Mouse (Mus musculus): Measurements from ENCODE around the gene Asna1. TPM values are rescaled to one million over a fixed set of nuclear protein-coding genes. Genes with fewer than 3 reads are reported as not detected.

The Asna1 gene
- total and polyA plus RNA-seq, 2 experiments: 30.3 to 60.0 TPM

- Histone ChIP-seq H3K27me3 (ENCODE audit: control insufficient read depth, insufficient read depth, low read length) (peaks cover 9% of the 10 kb centered on the region), H3K79me2 (ENCODE audit: control insufficient read depth, insufficient read depth, low read length) (no peaks in the 10 kb centered on the region), H3K36me3 (ENCODE audit: control insufficient read depth, insufficient read depth, low read length) (no peaks in the 10 kb centered on the region; the same call in 1 of the 2 replicates), H3K4me3 (ENCODE audit: insufficient read depth, low read depth, low read length) (peak within 1 kb of the TSS; percentile 2; the same call in 1 of the 2 replicates), H3K27ac (replicated peaks; ENCODE audit: insufficient read depth, low read depth, low read length) (no peak within 1 kb of the TSS), H3K9ac (ENCODE audit: low read depth, low read length) (no peak within 1 kb of the TSS), H3K4me1 (ENCODE audit: control insufficient read depth, insufficient read depth, low read length) (no peaks in the 10 kb centered on the region)
- 77% methylated on average over 2 of the region's 2 CpGs for WGBS
- TF ChIP-seq POLR2A (IDR thresholded peaks at IDR 0.05; ENCODE audit: extremely low read depth, insufficient read depth, low read length): no peak
- TF ChIP-seq CTCF (IDR thresholded peaks at IDR 0.05; ENCODE audit: low read depth, low read length): no peak
- DNase-seq (ENCODE audit: extremely low read depth, low read depth, low spot score): no peak
Measured at GRCm38 (mm10) chr8:85014431-85014830, 10.7 kb downstream of the Asna1 start, which contains the start of gene Best2. TSS of gene Best2 (minus strand) at chr8:85014531.

GRCm38 (mm10) chr8:85013230-85013840 lies 11.7 kb downstream of the Asna1 start:
- peak overlapping the region; percentile 2; the same call in 1 of the 2 replicates for H3K4me3 ChIP-seq (ENCODE audit: insufficient read depth, low read depth, low read length)
- H3K27me3 ChIP-seq (ENCODE audit: control insufficient read depth, insufficient read depth, low read length): peaks cover 13% of the 10 kb centered on the region
- H3K27ac ChIP-seq (replicated peaks; ENCODE audit: insufficient read depth, low read depth, low read length): no peak overlapping the region
- peak; percentile 81 for TF ChIP-seq CTCF (IDR thresholded peaks at IDR 0.05; ENCODE audit: low read depth, low read length)
- no peak for TF ChIP-seq POLR2A (IDR thresholded peaks at IDR 0.05; ENCODE audit: extremely low read depth, insufficient read depth, low read length)
- DNase-seq (ENCODE audit: extremely low read depth, low read depth, low spot score): peak; percentile 55
- H3K9ac ChIP-seq (ENCODE audit: low read depth, low read length): no peak overlapping the region
- 5% methylated on average over 26 of the region's 26 CpGs for WGBS
- no peaks in the 10 kb centered on the region for H3K4me1 ChIP-seq (ENCODE audit: control insufficient read depth, insufficient read depth, low read length)
- H3K79me2 ChIP-seq (ENCODE audit: control insufficient read depth, insufficient read depth, low read length): no peaks in the 10 kb centered on the region
- no peaks in the 10 kb centered on the region; the same call in 1 of the 2 replicates for H3K36me3 ChIP-seq (ENCODE audit: control insufficient read depth, insufficient read depth, low read length)

- no peak overlapping the region for H3K27ac ChIP-seq (replicated peaks; ENCODE audit: insufficient read depth, low read depth, low read length)
- no peak overlapping the region for H3K4me3 ChIP-seq (ENCODE audit: insufficient read depth, low read depth, low read length)
- no peak overlapping the region for H3K9ac ChIP-seq (ENCODE audit: low read depth, low read length)
- H3K79me2 ChIP-seq (ENCODE audit: control insufficient read depth, insufficient read depth, low read length): no peaks in the 10 kb centered on the region
- TF ChIP-seq POLR2A (IDR thresholded peaks at IDR 0.05; ENCODE audit: extremely low read depth, insufficient read depth, low read length): no peak
- TF ChIP-seq CTCF (IDR thresholded peaks at IDR 0.05; ENCODE audit: low read depth, low read length): no peak
- no peak for DNase-seq (ENCODE audit: extremely low read depth, low read depth, low spot score)
- H3K36me3 ChIP-seq (ENCODE audit: control insufficient read depth, insufficient read depth, low read length): no peaks in the 10 kb centered on the region
- H3K4me1 ChIP-seq (ENCODE audit: control insufficient read depth, insufficient read depth, low read length): no peaks in the 10 kb centered on the region
- peaks cover 13% of the 10 kb centered on the region for H3K27me3 ChIP-seq (ENCODE audit: control insufficient read depth, insufficient read depth, low read length)
- 20% methylated on average over 28 of the region's 28 CpGs for WGBS
Measured at GRCm38 (mm10) chr8:85011242-85011641, 13.8 kb downstream of the Asna1 start.

- Histone ChIP-seq H3K36me3 (ENCODE audit: control insufficient read depth, insufficient read depth, low read length) (no peaks in the 10 kb centered on the region), H3K4me1 (ENCODE audit: control insufficient read depth, insufficient read depth, low read length) (no peaks in the 10 kb centered on the region), H3K27me3 (ENCODE audit: control insufficient read depth, insufficient read depth, low read length) (peaks cover 13% of the 10 kb centered on the region), H3K79me2 (ENCODE audit: control insufficient read depth, insufficient read depth, low read length) (no peaks in the 10 kb centered on the region), H3K4me3 (ENCODE audit: insufficient read depth, low read depth, low read length) (no peak overlapping the region; the same call in 1 of the 2 replicates), H3K9ac (ENCODE audit: low read depth, low read length) (no peak overlapping the region), H3K27ac (replicated peaks; ENCODE audit: insufficient read depth, low read depth, low read length) (no peak overlapping the region)
- WGBS: 35% methylated on average over 25 of the region's 25 CpGs
- TF ChIP-seq CTCF (IDR thresholded peaks at IDR 0.05; ENCODE audit: low read depth, low read length) (peak; percentile 66), POLR2A (IDR thresholded peaks at IDR 0.05; ENCODE audit: extremely low read depth, insufficient read depth, low read length) (no peak)
- DNase-seq (ENCODE audit: extremely low read depth, low read depth, low spot score): no peak
Measured at GRCm38 (mm10) chr8:85007686-85008085, 17.4 kb downstream of the Asna1 start.

GRCm38 (mm10) chr8:84997649-84998295 lies 27.3 kb downstream of the Asna1 start:
- Histone ChIP-seq H3K4me1 (ENCODE audit: control insufficient read depth, insufficient read depth, low read length) (no peaks in the 10 kb centered on the region; the same call in 1 of the 2 replicates), H3K27me3 (ENCODE audit: control insufficient read depth, insufficient read depth, low read length) (no peaks in the 10 kb centered on the region), H3K27ac (replicated peaks; ENCODE audit: insufficient read depth, low read depth, low read length) (no peak overlapping the region), H3K36me3 (ENCODE audit: control insufficient read depth, insufficient read depth, low read length) (peaks cover 3% of the 10 kb centered on the region; the same call in 1 of the 2 replicates), H3K9ac (ENCODE audit: low read depth, low read length) (no peak overlapping the region), H3K79me2 (ENCODE audit: control insufficient read depth, insufficient read depth, low read length) (no peaks in the 10 kb centered on the region), H3K4me3 (ENCODE audit: insufficient read depth, low read depth, low read length) (no peak overlapping the region)
- peak; percentile 56 for DNase-seq (ENCODE audit: extremely low read depth, low read depth, low spot score)
- 29% methylated on average over 19 of the region's 19 CpGs for WGBS
- TF ChIP-seq CTCF (IDR thresholded peaks at IDR 0.05; ENCODE audit: low read depth, low read length) (peak; percentile 98), POLR2A (IDR thresholded peaks at IDR 0.05; ENCODE audit: extremely low read depth, insufficient read depth, low read length) (no peak)

Data from liver, adult 2 months (tissue).